Mouse (Mus musculus) bone marrow, adult 2 months (tissue): ENCODE results near the gene Adgrl3.

Experiments
- CTCF ChIP-seq: fragments of 200-500 bp; IDR thresholded peaks from 2 replicates; pipeline ENCODE4 v1.5.1; 2011; ENCODE audit warnings: low read length, control low read depth; ENCODE audit not compliant: control insufficient read depth, insufficient read depth
- POLR2A ChIP-seq: fragments of 200-500 bp; IDR thresholded peaks from 2 replicates; pipeline ENCODE4 v1.6.1; 2011; ENCODE audit warnings: low read depth, mild to moderate bottlenecking, control low read depth, low read length, borderline replicate concordance; ENCODE audit not compliant: control insufficient read depth

DNA sequence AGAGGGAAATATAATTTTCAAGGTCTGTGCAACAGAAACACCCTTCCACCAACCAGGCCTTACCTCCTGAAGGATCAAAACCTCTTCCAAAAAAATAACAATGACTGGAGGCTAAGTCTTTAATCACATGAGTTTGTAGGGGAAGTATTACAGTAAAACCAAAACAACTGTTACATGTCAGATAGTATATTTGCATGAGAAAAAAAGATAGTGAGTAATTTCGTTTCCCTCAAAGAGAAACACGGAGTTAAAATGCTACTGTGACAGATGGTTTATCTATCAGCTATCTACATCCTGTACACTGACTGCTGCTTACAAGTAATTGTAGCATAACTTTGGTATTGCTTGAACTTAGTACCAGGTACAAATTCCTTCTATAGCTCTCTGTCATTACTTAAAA lies 616.2 kb downstream of the Adgrl3 start:
- TF ChIP-seq CTCF (no peak), POLR2A (no peak)
